Comparison of ENCODE assay signal across 7 mouse cellular contexts in genomic region chr6:10969841-10970536, GRCm38 (mm10).
DNase-seq lines count a peak whose midpoint lies in the region; ATAC-seq and TF ChIP-seq lines count a peak whose summit lies in the region.

No protein-coding gene starts in this region.

- no peaks in the 10 kb centered on the region for H3K36me3 ChIP-seq in hindbrain, embryonic 12.5 days
- no peaks in the 10 kb centered on the region for H3K36me3 ChIP-seq in limb, embryonic 11.5 days (ENCODE audit: control insufficient read depth, insufficient read depth, low read length)
- no peaks in the 10 kb centered on the region for H3K36me3 ChIP-seq in stomach, embryonic 16.5 days (ENCODE audit: control insufficient read depth, insufficient read depth, low read length)
- H3K36me3 ChIP-seq in heart, adult 2 months (ENCODE audit: control insufficient read depth, insufficient read depth, low read length): no peaks in the 10 kb centered on the region

- H3K79me2 ChIP-seq in heart, adult 2 months (replicated peaks; ENCODE audit: control insufficient read depth, insufficient read depth, low read length): no peaks in the 10 kb centered on the region

- no peak for TF ChIP-seq CTCF in heart, adult 2 months (IDR thresholded peaks at IDR 0.05)

- peaks cover 12% of the 10 kb centered on the region; the same call in 1 of the 2 replicates for H3K4me1 ChIP-seq in hindbrain, embryonic 12.5 days
- H3K4me1 ChIP-seq in limb, embryonic 11.5 days (ENCODE audit: control insufficient read depth, insufficient read depth, low read length): no peaks in the 10 kb centered on the region
- no peaks in the 10 kb centered on the region for H3K4me1 ChIP-seq in stomach, embryonic 16.5 days (ENCODE audit: control insufficient read depth, insufficient read depth, low read length)
- H3K4me1 ChIP-seq in heart, adult 2 months (ENCODE audit: control insufficient read depth, insufficient read depth, low read length): no peaks in the 10 kb centered on the region

- H3K27me3 ChIP-seq in hindbrain, embryonic 12.5 days: no peaks in the 10 kb centered on the region
- no peaks in the 10 kb centered on the region for H3K27me3 ChIP-seq in limb, embryonic 11.5 days (ENCODE audit: control insufficient read depth, insufficient read depth, low read length)
- no peaks in the 10 kb centered on the region for H3K27me3 ChIP-seq in stomach, embryonic 16.5 days (ENCODE audit: control insufficient read depth, insufficient read depth, low read length)
- no peaks in the 10 kb centered on the region for H3K27me3 ChIP-seq in heart, adult 2 months (ENCODE audit: control insufficient read depth, insufficient read depth, low read length)

- 29% methylated on average over 7 of the region's 7 CpGs for WGBS in hindbrain, embryonic 12.5 days
- 42% methylated on average over 7 of the region's 7 CpGs for WGBS in limb, embryonic 11.5 days
- WGBS in stomach, embryonic 16.5 days: 39% methylated on average over 7 of the region's 7 CpGs
- WGBS in heart, adult 2 months: 53% methylated on average over 7 of the region's 7 CpGs

- DNase-seq in brain, adult 2 months (ENCODE audit: low read depth, low spot score): peak; percentile 77
- DNase-seq in cerebellum, postnatal 25 days: peak; percentile 16 to 21
- peak; percentile 28 for DNase-seq in limb, embryonic 11.5 days (ENCODE audit: low spot score)
- no peak for DNase-seq in heart, adult 2 months
- no peak for DNase-seq in gastrocnemius, adult 8-10 months (ENCODE audit: low spot score in 2 of 2)

- peak overlapping the region; percentile 37 for H3K4me2 ChIP-seq in hindbrain, embryonic 12.5 days (replicated peaks)
- no peak overlapping the region for H3K4me2 ChIP-seq in limb, embryonic 11.5 days (ENCODE audit: low read depth, severe bottlenecking)
- H3K4me2 ChIP-seq in stomach, embryonic 16.5 days (ENCODE audit: low read depth, low read length): no peak overlapping the region

- no peaks in the 10 kb centered on the region for H3K9me3 ChIP-seq in hindbrain, embryonic 12.5 days (replicated peaks)
- no peaks in the 10 kb centered on the region for H3K9me3 ChIP-seq in limb, embryonic 11.5 days (ENCODE audit: control insufficient read depth, low read length)
- H3K9me3 ChIP-seq in stomach, embryonic 16.5 days (replicated peaks; ENCODE audit: control insufficient read depth, low read length): no peaks in the 10 kb centered on the region

- no peak for TF ChIP-seq POLR2A in heart, adult 2 months (IDR thresholded peaks at IDR 0.05; ENCODE audit: insufficient read depth, low read depth, low read length)

- ATAC-seq in hindbrain, embryonic 12.5 days (ENCODE audit: low FRiP score): peak; percentile 90
- ATAC-seq in limb, embryonic 11.5 days (ENCODE audit: insufficient number of reproducible peaks, low FRiP score, low TSS enrichment, low read depth): no peak
- ATAC-seq in stomach, embryonic 16.5 days (ENCODE audit: insufficient read depth, low FRiP score): 0 out of 2 replicates have a peak, but pooled peaks have one; percentile 21

- intact Hi-C loops in heart, adult 2 months (cut with DNase I): no loop called here

- TF ChIP-seq EP300 in heart, adult 2 months (IDR thresholded peaks at IDR 0.05; ENCODE audit: insufficient read depth, low read depth, low read length): no peak

- H3K9ac ChIP-seq in hindbrain, embryonic 12.5 days: no peak overlapping the region
- H3K9ac ChIP-seq in limb, embryonic 11.5 days (ENCODE audit: low read length): no peak overlapping the region
- no peak overlapping the region for H3K9ac ChIP-seq in stomach, embryonic 16.5 days (ENCODE audit: low read length)
- no peak overlapping the region for H3K9ac ChIP-seq in heart, adult 2 months (ENCODE audit: low read depth, low read length)

- peak overlapping the region; percentile 80 for H3K27ac ChIP-seq in hindbrain, embryonic 12.5 days
- no peak overlapping the region for H3K27ac ChIP-seq in limb, embryonic 11.5 days (replicated peaks; ENCODE audit: low read depth, low read length)
- H3K27ac ChIP-seq in stomach, embryonic 16.5 days (ENCODE audit: low read length): no peak overlapping the region
- no peak overlapping the region for H3K27ac ChIP-seq in heart, adult 2 months

- H3K4me3 ChIP-seq in hindbrain, embryonic 12.5 days: no peak overlapping the region
- H3K4me3 ChIP-seq in limb, embryonic 11.5 days (ENCODE audit: low read depth, low read length): no peak overlapping the region
- H3K4me3 ChIP-seq in stomach, embryonic 16.5 days (replicated peaks; ENCODE audit: low read length): no peak overlapping the region
- no peak overlapping the region for H3K4me3 ChIP-seq in heart, adult 2 months

Comparison
In these comparisons a context has a peak if more than half of its experiments do, and no peak if none do; other contexts are left out.
1. DNase-seq: peak in brain, adult 2 months (single experiment), cerebellum, postnatal 25 days (2 of 2) and limb, embryonic 11.5 days (single experiment); none in heart, adult 2 months (0 of 2) and gastrocnemius, adult 8-10 months (0 of 2).